Mouse (Mus musculus) kidney, adult 2 months (tissue): ENCODE data around the gene Bpnt1.

ENCODE experiments used
- CTCF ChIP-seq: fragments of 200-500 bp; conservative IDR thresholded peaks from 2 replicates; pipeline ENCODE4 v1.5.1; 2011; ENCODE audit warnings: low read depth, mild to moderate bottlenecking, control low read depth, low read length, moderate library complexity, mixed read lengths; ENCODE audit not compliant: insufficient read depth, insufficient read length
- POLR2A ChIP-seq: fragments of 200-500 bp; IDR thresholded peaks from one replicate; pipeline ENCODE4 v1.6.1; 2011; ENCODE audit warnings: low read depth, low read length, control low read depth

DNA sequence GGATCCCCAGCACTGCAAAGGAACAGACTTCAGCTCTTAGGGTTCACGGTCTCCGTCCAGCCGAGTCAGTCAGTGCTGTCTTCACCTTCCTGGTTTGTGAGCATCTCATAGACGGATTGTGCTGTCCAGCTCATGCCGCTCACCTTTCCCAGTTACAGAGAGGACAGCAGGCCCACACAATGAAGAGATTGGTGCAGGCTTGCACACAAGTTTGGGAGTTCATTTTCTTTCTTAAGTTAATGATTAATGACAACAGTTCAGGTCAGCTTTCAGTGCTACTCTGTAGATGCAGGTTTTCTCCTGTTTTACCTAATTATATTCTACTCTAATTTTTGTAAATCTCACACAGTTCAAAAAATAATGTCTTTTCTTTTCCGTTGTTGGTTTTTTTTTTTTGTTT is 38.0 kb downstream of the Bpnt1 start:
- TF ChIP-seq POLR2A: no peak
- TF ChIP-seq CTCF: no peak
